Mouse (Mus musculus): ENCODE results near the gene Gm28035. TPM values are rescaled to one million over a fixed set of nuclear protein-coding genes. Genes with fewer than 3 reads are reported as not detected.

The Gm28035 gene
- polyA plus RNA-seq, 1 experiment from 2014 or later: 0.04 TPM

- DNase-seq (ENCODE audit: low spot score): peak; percentile 68
These were observed 2.5 kb upstream of the Gm28035 start for GRCm38 (mm10) chr2:30237881-30238280.

GRCm38 (mm10) chr2:30238906-30239465, 1.4 kb upstream of the Gm28035 start:
- no peak for DNase-seq (ENCODE audit: low spot score)

- DNase-seq (ENCODE audit: low spot score): no peak
These were observed 590 bp upstream of the Gm28035 start for GRCm38 (mm10) chr2:30239777-30240176.

- DNase-seq (ENCODE audit: low spot score): no peak
These were observed 2.1 kb downstream of the Gm28035 start for GRCm38 (mm10) chr2:30242509-30242908.

GRCm38 (mm10) chr2:30243391-30243790, 3.0 kb downstream of the Gm28035 start:
- DNase-seq (ENCODE audit: low spot score): no peak

- no peak for DNase-seq (ENCODE audit: low spot score)
These were observed 4.3 kb downstream of the Gm28035 start for GRCm38 (mm10) chr2:30244595-30245178.

GRCm38 (mm10) chr2:30247036-30247435, 6.7 kb downstream of the Gm28035 start:
- DNase-seq (ENCODE audit: low spot score): no peak

GRCm38 (mm10) chr2:30247681-30248080, 7.3 kb downstream of the Gm28035 start:
- DNase-seq (ENCODE audit: low spot score): no peak

- no peak for DNase-seq (ENCODE audit: low spot score)
These were observed 8.8 kb downstream of the Gm28035 start for GRCm38 (mm10) chr2:30249182-30249581.

GRCm38 (mm10) chr2:30250166-30251128, 10.1 kb downstream of the Gm28035 start:
- no peak for DNase-seq (ENCODE audit: low spot score)

- DNase-seq (ENCODE audit: low spot score): peak; percentile 87
These were observed 11.2 kb downstream of the Gm28035 start for GRCm38 (mm10) chr2:30251417-30252104.

- no peak for DNase-seq (ENCODE audit: low spot score)
These were observed 12.2 kb downstream of the Gm28035 start for GRCm38 (mm10) chr2:30252521-30252920.

GRCm38 (mm10) chr2:30253809-30254208, 13.4 kb downstream of the Gm28035 start:
- peak; percentile 38 for DNase-seq (ENCODE audit: low spot score)

GRCm38 (mm10) chr2:30255631-30256395, 15.4 kb downstream of the Gm28035 start:
- DNase-seq (ENCODE audit: low spot score): no peak

- DNase-seq (ENCODE audit: low spot score): no peak
These were observed 16.4 kb downstream of the Gm28035 start for GRCm38 (mm10) chr2:30256616-30257350.

- peak; percentile 53 for DNase-seq (ENCODE audit: low spot score)
These were observed 17.5 kb downstream of the Gm28035 start for GRCm38 (mm10) chr2:30257699-30258460.

GRCm38 (mm10) chr2:30258600-30258999, 18.2 kb downstream of the Gm28035 start:
- DNase-seq (ENCODE audit: low spot score): peak; percentile 17

- no peak for DNase-seq (ENCODE audit: low spot score)
These were observed 19.0 kb downstream of the Gm28035 start for GRCm38 (mm10) chr2:30259131-30260064.
